Mouse (Mus musculus) cerebellum, postnatal 10 days (tissue): Measurements from ENCODE around the gene Tdpoz5.
"Not testable (repeated sequence)": the region's sequence is repeated elsewhere in the genome, so short reads cannot be mapped to it uniquely, and the experiment has no call there.

Experiments
- DNase-seq, 2 experiments: peaks; one replicate each; pipeline ENCODE4 v3.0.0; 2021; ENCODE audit warnings: mixed read lengths in 2 of 2

Tdpoz5 gene

GRCm38 (mm10) chr3:93961214-93961613, at the start of gene Tdpoz5:
TSS of gene Tdpoz5 (minus strand) at chr3:93961314.
- not testable (repeated sequence) for DNase-seq

- DNase-seq: not testable (repeated sequence)
These were observed 7.8 kb upstream of the Tdpoz5 start for GRCm38 (mm10) chr3:93968938-93969337.

DNA sequence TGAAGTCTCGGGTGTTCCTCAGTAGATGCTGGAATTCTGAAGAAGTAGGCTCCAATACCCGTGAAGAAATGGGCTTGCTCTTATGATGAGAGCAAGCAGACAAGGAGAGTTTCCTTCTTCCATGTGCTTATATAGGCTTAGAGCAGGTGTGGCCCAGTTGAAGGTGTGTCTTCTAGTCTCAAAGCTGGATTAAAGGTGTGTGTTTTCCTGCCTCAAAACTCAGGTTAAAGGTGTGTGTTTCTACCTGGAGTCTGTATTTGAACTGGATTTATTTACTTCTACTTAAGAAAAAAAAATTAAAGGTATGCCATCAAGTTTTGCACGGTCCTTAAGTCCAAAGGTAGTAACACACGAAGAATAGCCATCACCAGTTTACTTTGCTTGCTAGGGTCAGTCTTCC, 17.7 kb downstream of the Tdpoz5 start, which contains the start of gene Gm9117:
TSS of gene Gm9117 (minus strand) at position 101 of the 400 bp plus-strand sequence.
- DNase-seq: not testable (repeated sequence)

DNA sequence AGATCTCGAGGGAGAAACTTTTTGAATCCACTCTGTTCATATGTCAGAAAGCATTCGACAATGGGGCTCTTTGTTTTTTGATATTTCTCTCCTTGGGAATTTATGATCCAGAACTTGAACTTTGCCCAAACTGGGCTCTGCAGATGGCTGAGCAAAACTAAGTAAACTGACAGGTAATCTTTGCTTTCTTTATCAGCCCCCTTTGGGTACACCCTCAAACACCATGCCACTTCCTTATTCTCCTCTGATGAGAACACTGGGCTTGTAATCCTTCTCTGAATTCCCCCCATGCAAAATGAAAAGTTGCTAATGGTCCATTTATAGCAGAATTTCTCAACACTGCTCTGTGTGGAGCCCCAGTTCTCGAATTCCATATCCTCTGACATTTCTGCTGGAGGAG, 22.7 kb downstream of the Tdpoz5 start:
- not testable (repeated sequence) for DNase-seq
